Mouse (Mus musculus): ENCODE data around the gene Mpzl3.

DNA sequence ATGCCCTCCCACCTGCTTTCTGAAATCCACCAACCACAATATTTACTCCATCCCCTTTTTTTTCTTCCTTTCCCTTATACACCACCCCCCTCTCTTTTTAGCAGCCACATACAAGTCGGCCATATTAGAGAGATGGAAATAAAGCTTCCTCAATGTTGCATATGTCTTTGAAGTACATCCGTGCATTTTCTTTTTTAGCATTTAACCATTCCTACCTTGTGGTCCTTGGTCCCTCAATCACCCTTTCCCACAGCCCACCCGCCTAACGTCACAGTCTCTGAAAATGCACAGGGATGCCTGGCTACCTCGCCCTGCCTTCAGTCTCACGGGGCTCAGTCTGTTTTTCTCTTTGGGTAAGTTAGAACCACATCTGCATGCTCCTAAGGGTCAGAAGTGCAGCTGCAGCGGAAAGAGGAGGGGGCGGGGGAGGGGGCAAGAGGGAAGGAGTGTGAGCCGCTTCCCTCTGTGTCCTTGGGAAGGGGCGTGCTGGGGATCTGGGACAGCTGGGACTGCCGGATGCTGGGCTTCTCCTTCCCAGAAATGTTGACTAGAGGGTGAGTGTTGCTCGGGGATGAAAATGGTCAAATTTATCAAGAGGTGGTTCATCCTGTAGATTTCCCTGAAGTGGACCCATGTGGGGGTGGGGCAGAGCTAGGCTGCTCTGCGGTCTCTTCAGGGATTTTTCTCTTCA is 62.9 kb downstream of the Mpzl3 start, which contains the start of gene Scn2b:
- TF ChIP-seq CTCF (IDR thresholded peaks at IDR 0.05; ENCODE audit: low read depth) (no peak), EP300 (IDR thresholded peaks at IDR 0.05; ENCODE audit: low read depth) (no peak)

All from heart, postnatal 0 days (tissue).